Mouse (Mus musculus): ENCODE results near the gene Spop. TPM values are rescaled to one million over a fixed set of nuclear protein-coding genes. Genes with fewer than 3 reads are reported as not detected.

Gene Spop
- total and polyA plus RNA-seq, 3 experiments = 28.8 to 70.5 (median 29.2) TPM

DNA sequence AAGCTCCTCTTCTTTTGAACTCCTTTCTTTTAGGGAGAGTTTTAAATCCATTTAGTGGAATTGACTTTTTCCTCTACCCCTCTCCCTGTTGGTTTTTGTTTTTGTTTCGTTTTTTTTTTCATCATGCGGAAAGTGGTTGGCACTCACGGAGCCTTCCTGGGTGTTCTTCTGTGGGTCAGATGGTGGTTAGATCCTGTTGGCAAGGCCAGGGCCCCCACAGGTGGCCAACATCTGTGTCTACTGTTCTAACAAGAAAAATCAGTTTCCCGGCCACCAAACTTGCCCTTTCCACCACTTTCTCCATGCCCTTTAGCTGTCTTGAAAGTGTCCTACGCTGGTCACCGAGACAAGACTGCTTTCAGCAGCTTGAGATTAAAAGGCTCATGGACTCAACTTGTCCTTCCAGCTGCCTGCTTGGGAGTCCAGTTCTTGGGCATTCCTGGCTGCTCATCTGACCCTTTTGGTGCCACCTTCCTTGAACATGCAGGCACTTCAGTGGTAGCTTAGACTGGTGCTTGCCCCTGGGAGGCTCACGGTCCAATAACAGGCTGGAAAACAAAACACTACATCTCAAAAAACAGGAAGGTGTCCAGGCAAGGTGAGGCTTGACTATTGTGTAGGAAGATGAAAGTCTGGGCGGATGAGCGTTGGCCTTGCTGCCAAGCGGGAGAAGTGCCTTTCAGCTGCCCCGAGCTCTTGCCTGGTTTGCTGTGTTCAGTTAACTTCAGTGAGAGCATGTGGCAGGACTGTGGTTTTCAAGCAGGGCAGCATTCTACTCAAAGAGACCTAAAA lies 21.0 kb upstream of the Spop start:
- DNase-seq (ENCODE audit: low spot score) (no peak), ATAC-seq (ENCODE audit: extremely low read depth, insufficient number of reproducible peaks, low FRiP score, poor library complexity, severe bottlenecking) (no peak)
- Histone ChIP-seq H3K36me3 (replicated peaks) (peaks cover 55% of the 10 kb centered on the region), H3K4me3 (ENCODE audit: low read depth, low read length) (no peak overlapping the region), H3K4me1 (ENCODE audit: insufficient read depth, low read depth, low read length) (no peaks in the 10 kb centered on the region), H3K9me3 (replicated peaks) (no peaks in the 10 kb centered on the region), H3K27me3 (ENCODE audit: insufficient read depth, low read length) (peaks cover 9% of the 10 kb centered on the region)
- TF ChIP-seq GATA1 (IDR thresholded peaks at IDR 0.05; ENCODE audit: borderline replicate concordance, low read length) = no peak
- no peak for TF ChIP-seq GATA2 (IDR thresholded peaks at IDR 0.05; ENCODE audit: borderline replicate concordance, low read depth, low read length)
- no peak for TF ChIP-seq POLR2AphosphoS5 (IDR thresholded peaks at IDR 0.05; ENCODE audit: insufficient replicate concordance, low read depth, low read length)
- TF ChIP-seq TAL1 (conservative IDR thresholded peaks at IDR 0.05; ENCODE audit: low read depth, low read length) = no peak
- no peak for TF ChIP-seq CTCF (IDR thresholded peaks at IDR 0.05; ENCODE audit: low read depth, low read length)

DNA sequence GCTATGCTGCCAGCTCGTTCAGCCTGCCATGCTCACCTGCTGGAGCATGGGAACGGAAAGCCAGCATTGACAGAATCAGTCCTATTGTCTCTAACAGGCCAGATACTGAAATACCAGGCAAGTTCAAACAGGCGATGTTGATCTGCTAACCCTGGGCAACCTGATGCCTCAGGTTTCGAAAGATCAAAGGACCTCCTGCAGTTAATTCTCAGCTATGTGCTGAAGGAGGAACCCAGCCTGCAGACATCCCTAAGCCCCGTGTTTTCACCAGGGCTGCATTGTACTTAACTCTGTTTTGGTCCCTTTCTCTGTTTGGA lies 20.4 kb upstream of the Spop start:
- TF ChIP-seq POLR2AphosphoS5 (IDR thresholded peaks at IDR 0.05; ENCODE audit: insufficient replicate concordance, low read depth, low read length) (no peak), GATA2 (IDR thresholded peaks at IDR 0.05; ENCODE audit: borderline replicate concordance, low read depth, low read length) (no peak), TAL1 (conservative IDR thresholded peaks at IDR 0.05; ENCODE audit: low read depth, low read length) (no peak)
- Histone ChIP-seq H3K4me3 (ENCODE audit: low read depth, low read length) (no peak overlapping the region), H3K4me1 (ENCODE audit: insufficient read depth, low read depth, low read length) (no peaks in the 10 kb centered on the region), H3K9me3 (replicated peaks) (no peaks in the 10 kb centered on the region), H3K36me3 (replicated peaks) (peaks cover 50% of the 10 kb centered on the region), H3K27me3 (ENCODE audit: insufficient read depth, low read length) (peaks cover 12% of the 10 kb centered on the region)
- ATAC-seq (ENCODE audit: extremely low read depth, insufficient number of reproducible peaks, low FRiP score, poor library complexity, severe bottlenecking) = no peak
- no peak for DNase-seq (ENCODE audit: low spot score)

- H3K4me3 ChIP-seq (ENCODE audit: low read depth, low read length) = no peak overlapping the region
- ATAC-seq (ENCODE audit: extremely low read depth, insufficient number of reproducible peaks, low FRiP score, poor library complexity, severe bottlenecking) = no peak
- no peaks in the 10 kb centered on the region for H3K4me1 ChIP-seq (ENCODE audit: insufficient read depth, low read depth, low read length)
- H3K9me3 ChIP-seq (replicated peaks) = no peaks in the 10 kb centered on the region
- no peak for DNase-seq (ENCODE audit: low spot score)
- TF ChIP-seq GATA1 (IDR thresholded peaks at IDR 0.05; ENCODE audit: borderline replicate concordance, low read length) (no peak), GATA2 (IDR thresholded peaks at IDR 0.05; ENCODE audit: borderline replicate concordance, low read depth, low read length) (no peak), POLR2AphosphoS5 (IDR thresholded peaks at IDR 0.05; ENCODE audit: insufficient replicate concordance, low read depth, low read length) (no peak), CTCF (IDR thresholded peaks at IDR 0.05; ENCODE audit: low read depth, low read length) (no peak), TAL1 (conservative IDR thresholded peaks at IDR 0.05; ENCODE audit: low read depth, low read length) (no peak)
- H3K36me3 ChIP-seq (replicated peaks) = peaks cover 43% of the 10 kb centered on the region
- peaks cover 18% of the 10 kb centered on the region for H3K27me3 ChIP-seq (ENCODE audit: insufficient read depth, low read length)
These were observed 19.8 kb upstream of the Spop start for GRCm38 (mm10) chr11:95394112-95394511.

DNA sequence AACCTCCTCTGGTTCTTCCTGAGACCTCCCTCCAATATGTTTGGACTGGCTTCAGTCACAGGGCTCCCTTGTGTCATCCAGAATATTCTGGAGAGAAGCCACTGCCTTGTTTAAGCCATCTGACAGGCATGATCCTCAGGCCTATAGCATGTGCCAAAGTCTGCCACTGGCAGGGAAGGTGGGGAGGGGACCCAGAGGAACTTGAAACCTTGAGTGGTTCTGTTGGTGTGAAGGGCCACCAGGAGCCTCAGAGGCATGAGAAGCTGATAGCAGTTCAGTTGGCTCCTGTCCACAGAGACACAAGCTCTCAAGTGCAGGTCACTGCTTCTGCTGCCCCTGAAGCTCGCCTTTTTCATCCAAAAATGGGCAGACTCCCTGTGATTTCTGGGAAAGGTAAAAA lies 17.3 kb upstream of the Spop start:
- peaks cover 39% of the 10 kb centered on the region for H3K27me3 ChIP-seq (ENCODE audit: insufficient read depth, low read length)
- TF ChIP-seq POLR2AphosphoS5 (IDR thresholded peaks at IDR 0.05; ENCODE audit: insufficient replicate concordance, low read depth, low read length) (no peak), TAL1 (conservative IDR thresholded peaks at IDR 0.05; ENCODE audit: low read depth, low read length) (no peak), GATA2 (IDR thresholded peaks at IDR 0.05; ENCODE audit: borderline replicate concordance, low read depth, low read length) (no peak), CTCF (IDR thresholded peaks at IDR 0.05; ENCODE audit: low read depth, low read length) (no peak), GATA1 (IDR thresholded peaks at IDR 0.05; ENCODE audit: borderline replicate concordance, low read length) (no peak)
- H3K9me3 ChIP-seq (replicated peaks) = no peaks in the 10 kb centered on the region
- ATAC-seq (ENCODE audit: extremely low read depth, insufficient number of reproducible peaks, low FRiP score, poor library complexity, severe bottlenecking) (no peak), DNase-seq (ENCODE audit: low spot score) (no peak)
- H3K4me1 ChIP-seq (ENCODE audit: insufficient read depth, low read depth, low read length) = no peaks in the 10 kb centered on the region
- H3K4me3 ChIP-seq (ENCODE audit: low read depth, low read length) = no peak overlapping the region
- peaks cover 20% of the 10 kb centered on the region for H3K36me3 ChIP-seq (replicated peaks)

DNA sequence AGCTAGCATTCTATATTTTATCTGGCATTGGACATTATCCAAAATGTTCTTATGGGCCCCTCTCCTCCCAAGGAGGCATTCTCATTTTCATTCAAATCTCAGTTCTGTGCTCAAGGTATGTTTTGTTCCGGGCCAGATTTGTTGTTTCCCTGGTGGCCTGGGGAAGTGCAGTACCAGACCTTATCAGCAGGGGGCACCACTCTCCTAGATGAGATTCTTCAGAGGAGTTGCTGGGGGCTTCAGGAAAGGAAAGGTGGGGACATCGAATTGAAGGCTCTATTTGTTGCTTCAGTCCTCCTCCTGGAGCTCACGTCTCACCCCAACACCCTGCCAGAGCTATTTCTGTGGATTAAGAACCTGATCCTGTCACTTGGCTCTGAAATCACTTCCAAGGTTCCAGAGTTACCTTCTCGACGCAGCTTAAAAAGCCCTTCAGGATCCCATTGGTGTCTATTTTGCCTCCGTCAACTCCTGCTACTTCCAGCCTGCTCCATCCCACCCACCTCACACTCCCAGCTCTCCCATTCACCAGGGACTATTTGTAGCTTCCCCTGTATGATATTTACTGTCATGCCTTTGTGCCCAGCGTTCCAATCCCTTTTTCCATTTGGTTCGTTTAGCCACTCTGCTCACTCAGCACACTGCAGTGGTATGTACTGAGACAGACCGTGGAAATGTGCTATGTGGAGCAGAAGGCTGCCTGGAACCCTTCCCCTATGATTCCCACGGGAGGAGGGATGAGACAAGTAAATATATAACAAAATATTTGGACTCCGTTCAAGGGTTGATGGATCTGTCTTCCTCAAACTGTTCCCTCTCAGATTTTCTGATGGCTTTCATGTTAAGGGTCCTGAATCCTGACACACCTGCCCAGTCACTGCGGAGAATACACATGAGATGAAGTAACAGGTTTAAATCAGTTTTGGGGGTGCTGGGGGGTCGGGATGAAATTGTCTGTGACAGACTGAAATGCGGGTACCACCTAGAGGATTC lies 15.7 kb upstream of the Spop start:
- peak; percentile 20 for DNase-seq (ENCODE audit: low spot score)
- no peaks in the 10 kb centered on the region for H3K4me1 ChIP-seq (ENCODE audit: insufficient read depth, low read depth, low read length)
- H3K36me3 ChIP-seq (replicated peaks) = peaks cover 4% of the 10 kb centered on the region
- ATAC-seq (ENCODE audit: extremely low read depth, insufficient number of reproducible peaks, low FRiP score, poor library complexity, severe bottlenecking) = no peak
- H3K27me3 ChIP-seq (ENCODE audit: insufficient read depth, low read length) = peaks cover 48% of the 10 kb centered on the region
- no peak for TF ChIP-seq GATA1 (IDR thresholded peaks at IDR 0.05; ENCODE audit: borderline replicate concordance, low read length)
- TF ChIP-seq GATA2 (IDR thresholded peaks at IDR 0.05; ENCODE audit: borderline replicate concordance, low read depth, low read length) = no peak
- TF ChIP-seq CTCF (IDR thresholded peaks at IDR 0.05; ENCODE audit: low read depth, low read length) = peak; percentile 96
- no peak for TF ChIP-seq POLR2AphosphoS5 (IDR thresholded peaks at IDR 0.05; ENCODE audit: insufficient replicate concordance, low read depth, low read length)
- no peak for TF ChIP-seq TAL1 (conservative IDR thresholded peaks at IDR 0.05; ENCODE audit: low read depth, low read length)
- no peaks in the 10 kb centered on the region for H3K9me3 ChIP-seq (replicated peaks)
- H3K4me3 ChIP-seq (ENCODE audit: low read depth, low read length) = no peak overlapping the region

DNA sequence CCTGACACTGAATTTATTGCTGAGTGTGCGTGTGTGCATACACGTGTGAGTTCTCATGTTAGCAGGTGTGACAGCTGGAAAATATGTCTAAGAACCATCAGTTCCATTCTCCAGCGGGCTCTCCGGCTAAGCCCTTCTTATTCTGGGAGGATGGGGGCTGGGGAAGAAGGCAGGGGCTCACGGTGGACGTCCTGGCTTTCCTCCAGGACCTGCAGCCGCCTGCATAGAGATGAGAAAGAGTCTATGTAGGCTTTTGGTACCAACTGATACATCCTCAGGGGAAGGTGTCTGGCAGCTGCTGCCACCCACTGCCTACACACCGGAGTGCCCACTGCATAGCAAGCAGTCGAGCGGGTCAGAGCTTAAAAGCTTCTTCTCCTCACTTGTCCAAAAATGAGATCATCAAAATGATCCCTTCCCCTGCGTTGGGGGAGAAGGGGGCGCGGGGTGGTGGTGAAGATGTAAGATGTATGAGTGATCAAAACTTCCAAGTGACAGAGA lies 14.3 kb upstream of the Spop start:
- no peak for ATAC-seq (ENCODE audit: extremely low read depth, insufficient number of reproducible peaks, low FRiP score, poor library complexity, severe bottlenecking)
- Histone ChIP-seq H3K9me3 (replicated peaks) (no peaks in the 10 kb centered on the region), H3K27me3 (ENCODE audit: insufficient read depth, low read length) (peaks cover 60% of the 10 kb centered on the region)

More for the DNA sequence above, 14.3 kb upstream of the Spop start:
- no peak for DNase-seq (ENCODE audit: low spot score)
- Histone ChIP-seq H3K36me3 (replicated peaks) (no peaks in the 10 kb centered on the region), H3K4me1 (ENCODE audit: insufficient read depth, low read depth, low read length) (no peaks in the 10 kb centered on the region), H3K4me3 (ENCODE audit: low read depth, low read length) (no peak overlapping the region)
- TF ChIP-seq GATA1 (IDR thresholded peaks at IDR 0.05; ENCODE audit: borderline replicate concordance, low read length) (no peak), TAL1 (conservative IDR thresholded peaks at IDR 0.05; ENCODE audit: low read depth, low read length) (no peak), GATA2 (IDR thresholded peaks at IDR 0.05; ENCODE audit: borderline replicate concordance, low read depth, low read length) (no peak), POLR2AphosphoS5 (IDR thresholded peaks at IDR 0.05; ENCODE audit: insufficient replicate concordance, low read depth, low read length) (no peak), CTCF (IDR thresholded peaks at IDR 0.05; ENCODE audit: low read depth, low read length) (no peak)

Data from G1E (cell line).